Mouse (Mus musculus) left cerebral cortex, adult 8-10 months (tissue): Measurements from ENCODE around the gene Ddx52. TPM values are rescaled to one million over a fixed set of nuclear protein-coding genes. Genes with fewer than 3 reads are reported as not detected.

Source experiments
- total RNA-seq, 4 experiments: library from RNA; stranded (reverse); gene quantifications; 2 replicates each; pipeline ENCODE4 v1.2.4; 2022

Gene Ddx52
- total RNA-seq, 4 experiments from 2014 or later, result 13.7 to 19.2 (median 15.6) TPM

Other genes starting within 250 kb of the Ddx52 start
- 1 to 10 TPM in 1 of 4 experiments, not detected in 3; 1.6 TPM for gene Wfdc17, start 238.1 kb upstream of the Ddx52 start, total RNA-seq
- 1 to 10 TPM in 2 of 4 experiments, under 1 TPM in 1, not detected in 1; 0.98 to 1.9 (median 1.9) TPM for gene Wfdc18, start 233.0 kb upstream of the Ddx52 start, total RNA-seq
- gene Wfdc21, start 195.1 kb upstream of the Ddx52 start, total RNA-seq, result not detected
- 10 to 100 TPM; 15.9 to 17.7 (median 16.5) TPM for gene Heatr6, start 188.4 kb upstream of the Ddx52 start, total RNA-seq
- under 1 TPM; 0.37 to 0.76 (median 0.54) TPM for gene Hnf1b, start 92.0 kb upstream of the Ddx52 start, total RNA-seq
- 10 to 100 TPM; 60.6 to 72.7 (median 67.4) TPM for gene Synrg, start 22.4 kb downstream of the Ddx52 start, total RNA-seq
- 10 to 100 TPM; 54.0 to 59.0 (median 55.3) TPM for gene Dusp14, start 127.2 kb downstream of the Ddx52 start, total RNA-seq
- 10 to 100 TPM; 37.7 to 41.7 (median 38.8) TPM for gene Tada2a, start 187.5 kb downstream of the Ddx52 start, total RNA-seq
- 10 to 100 TPM; 80.3 to 96.1 (median 90.3) TPM for gene Acaca, start 187.6 kb downstream of the Ddx52 start, total RNA-seq
- not detected for gene Gm11437, start 225.4 kb downstream of the Ddx52 start, total RNA-seq